18 mouse cellular contexts compared by ENCODE assay signal in the genomic region with DNA sequence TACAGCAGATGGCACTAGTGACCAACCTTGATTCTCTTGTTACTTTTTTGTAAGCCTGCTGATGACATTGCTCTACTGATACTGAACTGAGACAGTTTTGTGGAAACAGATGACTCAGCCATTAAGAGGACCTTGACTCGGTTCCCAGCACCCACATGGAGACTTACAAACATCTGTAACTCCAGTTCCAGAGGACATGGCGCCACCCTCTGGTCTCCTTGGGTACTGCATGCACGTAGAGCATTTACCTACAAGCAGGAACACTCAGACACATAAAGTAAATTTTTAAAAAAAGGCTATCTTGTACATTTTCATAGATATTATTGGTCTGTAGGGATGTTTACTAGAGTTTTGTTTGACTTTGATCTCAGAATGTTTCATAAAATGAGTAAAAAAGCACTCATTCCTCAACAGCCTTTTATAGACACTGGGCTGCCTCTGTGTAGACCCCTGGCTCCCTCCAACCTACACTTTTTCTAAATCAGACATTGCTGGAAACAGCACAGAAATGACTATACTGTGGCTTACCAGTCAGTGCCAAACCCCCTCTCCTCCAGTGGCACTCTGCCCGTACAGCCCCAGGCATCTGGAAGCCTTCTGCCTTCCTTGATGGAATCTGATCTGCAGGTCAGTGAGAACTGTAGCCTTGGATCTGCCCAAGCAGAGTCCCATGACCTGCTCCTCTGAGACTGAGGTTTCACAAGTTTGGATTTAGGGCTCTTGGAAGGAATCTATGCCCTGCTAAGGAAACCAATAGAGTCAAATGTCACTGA. TPM values are rescaled to one million over a fixed set of nuclear protein-coding genes. Genes with fewer than 3 reads are reported as not detected.
A peak's percentile ranks its signal among the peaks of the same experiment; 100 is the strongest.
DNase-seq lines count a peak whose midpoint lies in the region; ATAC-seq and TF ChIP-seq lines count a peak whose summit lies in the region.
"Had no signal": no experiment of that assay in that cellular context is flagged by ENCODE, and none has a peak within 500 bp of the region (broad histone marks: within the 10 kb centered on the region; RNA-seq: fewer than 3 reads in every experiment).

No protein-coding gene starts in this region.

- no peaks in the 10 kb centered on the region for H3K9me3 ChIP-seq in hindbrain, embryonic 11.5 days (ENCODE audit: control insufficient read depth, low read length)
- H3K9me3 ChIP-seq in hindbrain, embryonic 12.5 days (replicated peaks) = peaks cover 6% of the 10 kb centered on the region
- no peaks in the 10 kb centered on the region; the same call in 1 of the 2 replicates for H3K9me3 ChIP-seq in liver, embryonic 14.5 days (ENCODE audit: control insufficient read depth, low read length)
- H3K9me3 ChIP-seq in liver, embryonic 11.5 days (ENCODE audit: control insufficient read depth, low read length) = no peaks in the 10 kb centered on the region; the same call in 1 of the 2 replicates
- H3K9me3 ChIP-seq in ES-E14 (ENCODE audit: control insufficient read depth, insufficient read depth, low read depth, low read length) = no peaks in the 10 kb centered on the region

- H3K9ac ChIP-seq in hindbrain, embryonic 11.5 days (ENCODE audit: low read depth, low read length) = no peak overlapping the region
- no peak overlapping the region for H3K9ac ChIP-seq in hindbrain, embryonic 12.5 days
- H3K9ac ChIP-seq in liver, embryonic 14.5 days (replicated peaks) = no peak overlapping the region
- no peak overlapping the region for H3K9ac ChIP-seq in liver, embryonic 11.5 days (ENCODE audit: low read depth, low read length)
- H3K9ac ChIP-seq in ES-E14 (ENCODE audit: insufficient read depth, low read depth, low read length, poor library complexity, severe bottlenecking) = no peak overlapping the region

- ATAC-seq in hindbrain, embryonic 11.5 days (ENCODE audit: low FRiP score) = no peak
- no peak for ATAC-seq in hindbrain, embryonic 12.5 days (ENCODE audit: low FRiP score)
- no peak for ATAC-seq in liver, embryonic 14.5 days (ENCODE audit: insufficient read depth)
- ATAC-seq in liver, embryonic 11.5 days (replicated peaks; ENCODE audit: low FRiP score) = no peak
- ATAC-seq: forebrain, embryonic 14.5 days; lung, postnatal 0 days; midbrain, embryonic 16.5 days had no signal

- H3K4me1 ChIP-seq in hindbrain, embryonic 11.5 days (replicated peaks; ENCODE audit: control insufficient read depth, insufficient read depth, low read length) = peaks cover 5% of the 10 kb centered on the region; the same call in 1 of the 2 replicates
- peaks cover 17% of the 10 kb centered on the region for H3K4me1 ChIP-seq in hindbrain, embryonic 12.5 days
- H3K4me1 ChIP-seq in liver, embryonic 14.5 days (replicated peaks; ENCODE audit: control insufficient read depth in 2 of 2, insufficient read depth in 2 of 2, low read length in 1 of 2) = no peaks in the 10 kb centered on the region
- no peaks in the 10 kb centered on the region for H3K4me1 ChIP-seq in liver, embryonic 11.5 days (replicated peaks; ENCODE audit: control insufficient read depth, insufficient read depth, low read length)
- H3K4me1 ChIP-seq in ES-E14 (ENCODE audit: control insufficient read depth in 2 of 2, insufficient read depth in 2 of 2, low read length in 2 of 2, poor library complexity in 1 of 2) = 0 out of 4 replicates have a peak, but pooled peaks cover 0 to 3% of the 10 kb centered on the region in 2 experiments
- H3K4me1 ChIP-seq in cortical plate, adult 2 months (ENCODE audit: control insufficient read depth, insufficient read depth, low read length) = peaks cover 4% of the 10 kb centered on the region; the same call in 1 of the 2 replicates

- in situ Hi-C loops in ES-E14 (cut with MboI; ENCODE audit: low sequenced_read_pairs in 2 of 2, unreplicated experiment in 2 of 2) = loop anchor here in 1 of 2 experiments (10.0 kb wide), 1 partner anchor 299 kb away; no protein-coding TSS in a partner anchor

- H3K4me2 ChIP-seq in hindbrain, embryonic 11.5 days (replicated peaks; ENCODE audit: low read depth, low read length) = no peak overlapping the region
- H3K4me2 ChIP-seq in hindbrain, embryonic 12.5 days (replicated peaks) = no peak overlapping the region
- H3K4me2 ChIP-seq in liver, embryonic 14.5 days (ENCODE audit: low read depth) = no peak overlapping the region
- no peak overlapping the region for H3K4me2 ChIP-seq in liver, embryonic 11.5 days

- WGBS in hindbrain, embryonic 11.5 days = 76% methylated on average over 4 of the region's 4 CpGs
- 79% methylated on average over 4 of the region's 4 CpGs for WGBS in hindbrain, embryonic 12.5 days
- WGBS in liver, embryonic 14.5 days (ENCODE audit: insufficient replicate concordance) = 49% methylated on average over 4 of the region's 4 CpGs
- 67% methylated on average over 4 of the region's 4 CpGs for WGBS in liver, embryonic 11.5 days

- TF ChIP-seq POLR2A in cortical plate, adult 2 months (IDR thresholded peaks at IDR 0.05; ENCODE audit: extremely low read depth, insufficient read depth, low read length) = no peak

- DNase-seq in hindbrain, embryonic 11.5 days (ENCODE audit: low spot score) = peak; percentile 18
- DNase-seq in liver, embryonic 14.5 days (ENCODE audit: low read depth in 3 of 3, low spot score in 3 of 3) = no peak
- no peak for DNase-seq in liver, embryonic 11.5 days (ENCODE audit: low spot score)
- DNase-seq in ES-E14 (ENCODE audit: low read depth, low spot score) = no peak
- DNase-seq in retina, postnatal 1 day = no peak
- no peak for DNase-seq in layer of hippocampus, adult 9-11 months
- DNase-seq: heart, postnatal 4 days; kidney, postnatal 25 days had no signal

- H3K36me3 ChIP-seq in hindbrain, embryonic 11.5 days (ENCODE audit: control insufficient read depth, insufficient read depth, low read length) = no peaks in the 10 kb centered on the region
- H3K36me3 ChIP-seq in hindbrain, embryonic 12.5 days = peaks cover 12% of the 10 kb centered on the region; the same call in 1 of the 2 replicates
- no peaks in the 10 kb centered on the region for H3K36me3 ChIP-seq in liver, embryonic 14.5 days (replicated peaks; ENCODE audit: control insufficient read depth, insufficient read depth, low read depth)
- no peaks in the 10 kb centered on the region for H3K36me3 ChIP-seq in liver, embryonic 11.5 days (ENCODE audit: control insufficient read depth, insufficient read depth, low read length)
- no peaks in the 10 kb centered on the region for H3K36me3 ChIP-seq in ES-E14 (ENCODE audit: control insufficient read depth, insufficient read depth, low read length, poor library complexity, severe bottlenecking)

- peak; percentile 42 for TF ChIP-seq CTCF in liver, embryonic 14.5 days (IDR thresholded peaks at IDR 0.05; ENCODE audit: low read depth)
- peak; percentile 23; the same call in 1 of the 2 replicates for TF ChIP-seq CTCF in cortical plate, adult 2 months (IDR thresholded peaks at IDR 0.05; ENCODE audit: extremely low read depth, insufficient read depth, low read length)

- no peak overlapping the region for H3K4me3 ChIP-seq in hindbrain, embryonic 11.5 days (ENCODE audit: low read depth, low read length)
- H3K4me3 ChIP-seq in hindbrain, embryonic 12.5 days = no peak overlapping the region
- H3K4me3 ChIP-seq in liver, embryonic 14.5 days (ENCODE audit: insufficient read depth in 1 of 2, low read depth in 2 of 2, low read length in 2 of 2) = no peak overlapping the region
- no peak overlapping the region for H3K4me3 ChIP-seq in liver, embryonic 11.5 days (ENCODE audit: low read depth, low read length)
- no peak overlapping the region for H3K4me3 ChIP-seq in ES-E14 (ENCODE audit: insufficient read depth in 1 of 2, low read depth in 1 of 2, low read length in 2 of 2, poor library complexity in 1 of 2, severe bottlenecking in 1 of 2)
- H3K4me3 ChIP-seq in cortical plate, adult 2 months (ENCODE audit: insufficient read depth, low read length) = no peak overlapping the region
- H3K4me3 ChIP-seq: erythroblast, embryonic 14.5 days had no signal

- H3K27me3 ChIP-seq in hindbrain, embryonic 11.5 days (ENCODE audit: control insufficient read depth, insufficient read depth, low read length) = no peaks in the 10 kb centered on the region
- H3K27me3 ChIP-seq in hindbrain, embryonic 12.5 days = peaks cover 15% of the 10 kb centered on the region; the same call in 1 of the 2 replicates
- no peaks in the 10 kb centered on the region for H3K27me3 ChIP-seq in liver, embryonic 14.5 days (ENCODE audit: control insufficient read depth, insufficient read depth, low read length)
- H3K27me3 ChIP-seq in liver, embryonic 11.5 days (replicated peaks; ENCODE audit: control insufficient read depth, insufficient read depth, low read length) = peaks cover 15% of the 10 kb centered on the region

- no peak for TF ChIP-seq EP300 in liver, embryonic 14.5 days (IDR thresholded peaks at IDR 0.05; ENCODE audit: low read depth)

- no peak overlapping the region for H3K27ac ChIP-seq in hindbrain, embryonic 11.5 days (ENCODE audit: low read depth, low read length)
- no peak overlapping the region for H3K27ac ChIP-seq in hindbrain, embryonic 12.5 days
- H3K27ac ChIP-seq in liver, embryonic 14.5 days = no peak overlapping the region
- no peak overlapping the region for H3K27ac ChIP-seq in liver, embryonic 11.5 days (ENCODE audit: low read depth, low read length)
- H3K27ac ChIP-seq in ES-E14 (ENCODE audit: insufficient read depth, low read depth, low read length, poor library complexity, severe bottlenecking) = no peak overlapping the region
- H3K27ac ChIP-seq in cortical plate, adult 2 months (ENCODE audit: insufficient read depth, low read length) = no peak overlapping the region

TF ChIP-seq in ES-E14, 5 proteins besides CTCF, POLR2A, EP300 and RAD21:
- TF ChIP-seq ZNF384 (IDR thresholded peaks at IDR 0.05; ENCODE audit: low read depth, low read length) = no peak
- TF ChIP-seq ZC3H11A (IDR thresholded peaks at IDR 0.05; ENCODE audit: borderline replicate concordance, low read depth, low read length) = peak; percentile 16; the same call in 1 of the 2 replicates

RNA-seq across cellular contexts. Expression of a gene that starts 8.9 kb away (rescaled TPM):
- 2.9 and 3.7 TPM in 2 replicates for polyA plus RNA-seq in hindbrain, embryonic 11.5 days (2014; fragmentation: Nextera tagmentation; extraction: Ambion mirVana)
- polyA plus RNA-seq in hindbrain, embryonic 12.5 days (2016; fragmentation: Nextera tagmentation; extraction: Ambion mirVana) = 4.6 and 6.3 TPM in 2 replicates
- 0.17 and 0.38 TPM in 2 replicates for polyA plus RNA-seq in liver, embryonic 14.5 days (2012; rRNA removed)
- polyA plus RNA-seq in liver, embryonic 14.5 days (2014; fragmentation: Nextera tagmentation; extraction: Ambion mirVana) = 0.15 and 0.22 TPM in 2 replicates
- 0.21 and 0.58 TPM in 2 replicates for polyA plus RNA-seq in liver, embryonic 11.5 days (2014; fragmentation: Nextera tagmentation; extraction: Ambion mirVana)
- 0.27 and 0.58 TPM in 2 replicates for total RNA-seq in ES-E14 (2012; rRNA removed)
- polyA plus RNA-seq in cortical plate, adult 2 months (2012; rRNA removed) = 29.2 and 30.2 TPM in 2 replicates
- total RNA-seq: granulocyte monocyte progenitor cell, adult 5-6 weeks; liver, adult 2 months; megakaryocyte, adult 5-6 weeks had no signal
- polyA plus RNA-seq: erythroblast, embryonic 14.5 days; heart, embryonic 14.5 days had no signal
